Mouse (Mus musculus) MEL (cell line): ENCODE data around the gene Rassf5.

Source experiments
- CTCF ChIP-seq, 3 experiments: IDR thresholded peaks in 2 of 3; conservative IDR thresholded peaks in 1 of 3; 2 replicates each; pipeline ENCODE4 v1.5.1; 2011 to 2012; ENCODE audit warnings: low read length in 3 of 3, low read depth in 2 of 3, mild to moderate bottlenecking in 2 of 3, improper control_type of control experiment in 1 of 3, inconsistent platforms in 1 of 3, mixed read lengths in 1 of 3, moderate library complexity in 1 of 3; ENCODE audit not compliant: control insufficient read depth in 1 of 3, insufficient read depth in 1 of 3, poor library complexity in 1 of 3, severe bottlenecking in 1 of 3
- EP300 ChIP-seq, 2 experiments: IDR thresholded peaks; 2 replicates each; pipeline ENCODE4 v1.6.1; 2011; ENCODE audit warnings: improper control_type of control experiment in 2 of 2, low read length in 2 of 2, low read depth in 1 of 2, mild to moderate bottlenecking in 1 of 2
- ETS1 ChIP-seq: IDR thresholded peaks from 2 replicates; pipeline ENCODE4 v1.6.1; 2012; ENCODE audit warnings: low read depth, mild to moderate bottlenecking, inconsistent platforms, low read length, improper control_type of control experiment, moderate library complexity
- GABPA ChIP-seq: IDR thresholded peaks from 2 replicates; pipeline ENCODE4 v1.6.1; 2012; ENCODE audit warnings: low read depth, mild to moderate bottlenecking, inconsistent platforms, low read length, improper control_type of control experiment, moderate library complexity
- GATA1 ChIP-seq: IDR thresholded peaks from 2 replicates; pipeline ENCODE4 v1.6.1; 2011; ENCODE audit warnings: low read depth, low read length, improper control_type of control experiment
- MAX ChIP-seq: IDR thresholded peaks from 2 replicates; pipeline ENCODE4 v1.6.1; 2011; ENCODE audit warnings: low read length, improper control_type of control experiment
- MAZ ChIP-seq: IDR thresholded peaks from 2 replicates; pipeline ENCODE4 v1.6.1; 2012; ENCODE audit warnings: low read depth, mild to moderate bottlenecking, inconsistent platforms, low read length, improper control_type of control experiment
- MYC ChIP-seq: IDR thresholded peaks from 2 replicates; pipeline ENCODE4 v1.6.1; 2011; ENCODE audit warnings: low read depth, mild to moderate bottlenecking, low read length, improper control_type of control experiment, moderate library complexity
- POLR2A ChIP-seq, 2 experiments: IDR thresholded peaks; 2 replicates each; pipeline ENCODE4 v1.6.1; 2011 to 2012; ENCODE audit warnings: low read length in 2 of 2, mild to moderate bottlenecking in 2 of 2, control low read depth in 1 of 2, improper control_type of control experiment in 1 of 2, low read depth in 1 of 2, moderate library complexity in 1 of 2; ENCODE audit not compliant: control insufficient read depth in 1 of 2, insufficient read depth in 1 of 2, poor library complexity in 1 of 2
- POLR2AphosphoS2 ChIP-seq: IDR thresholded peaks from 2 replicates; pipeline ENCODE4 v1.6.1; 2011; ENCODE audit warnings: low read length, improper control_type of control experiment
- POLR2AphosphoS5 ChIP-seq: IDR thresholded peaks from 2 replicates; pipeline ENCODE4 v1.6.1; 2012; ENCODE audit warnings: low read depth, borderline replicate concordance, mild to moderate bottlenecking, inconsistent platforms, low read length, moderate library complexity, mixed read lengths
- RAD21 ChIP-seq: IDR thresholded peaks from 2 replicates; pipeline ENCODE4 v1.6.1; 2011; ENCODE audit warnings: mild to moderate bottlenecking, low read depth, low read length, improper control_type of control experiment
- RCOR1 ChIP-seq: IDR thresholded peaks from 2 replicates; pipeline ENCODE4 v1.6.1; 2012; ENCODE audit warnings: low read depth, mild to moderate bottlenecking, inconsistent platforms, low read length, improper control_type of control experiment
- SMC3 ChIP-seq: IDR thresholded peaks from 2 replicates; pipeline ENCODE4 v1.6.1; 2011; ENCODE audit warnings: low read depth, low read length, improper control_type of control experiment

- TF ChIP-seq CTCF (IDR thresholded peaks at IDR 0.05 in 2 of 3, conservative IDR thresholded peaks at IDR 0.05 in 1 of 3; ENCODE audit: control insufficient read depth in 1 of 3, insufficient read depth in 1 of 3, low read depth in 2 of 3, low read length in 3 of 3, poor library complexity in 1 of 3, severe bottlenecking in 1 of 3), result no peak
- no peak for TF ChIP-seq POLR2AphosphoS5
- no peak for TF ChIP-seq MAX
- no peak for TF ChIP-seq POLR2A (IDR thresholded peaks at IDR 0.05; ENCODE audit: control insufficient read depth in 1 of 2, insufficient read depth in 1 of 2, low read depth in 1 of 2, low read length in 2 of 2, poor library complexity in 1 of 2)
- TF ChIP-seq SMC3, result no peak
- TF ChIP-seq EP300 (IDR thresholded peaks at IDR 0.05; ENCODE audit: low read depth in 1 of 2, low read length in 2 of 2), result no peak
- no peak for TF ChIP-seq RCOR1
- TF ChIP-seq GATA1, result no peak
- TF ChIP-seq ETS1, result no peak
- no peak for TF ChIP-seq RAD21
- TF ChIP-seq POLR2AphosphoS2, result no peak
- no peak for TF ChIP-seq MAZ
- no peak for TF ChIP-seq GABPA
- TF ChIP-seq MYC, result no peak
These were observed 60.0 kb downstream of the Rassf5 start for GRCm38 (mm10) chr1:131184956-131185660.
